Mouse (Mus musculus) bone marrow, adult 2 months (tissue): ENCODE results near the gene Actn1.

Experiments used
- CTCF ChIP-seq: fragments of 200-500 bp; IDR thresholded peaks from 2 replicates; pipeline ENCODE4 v1.5.1; 2011; ENCODE audit warnings: low read length, control low read depth; ENCODE audit not compliant: control insufficient read depth, insufficient read depth
- POLR2A ChIP-seq: fragments of 200-500 bp; IDR thresholded peaks from 2 replicates; pipeline ENCODE4 v1.6.1; 2011; ENCODE audit warnings: low read depth, mild to moderate bottlenecking, control low read depth, low read length, borderline replicate concordance; ENCODE audit not compliant: control insufficient read depth

DNA sequence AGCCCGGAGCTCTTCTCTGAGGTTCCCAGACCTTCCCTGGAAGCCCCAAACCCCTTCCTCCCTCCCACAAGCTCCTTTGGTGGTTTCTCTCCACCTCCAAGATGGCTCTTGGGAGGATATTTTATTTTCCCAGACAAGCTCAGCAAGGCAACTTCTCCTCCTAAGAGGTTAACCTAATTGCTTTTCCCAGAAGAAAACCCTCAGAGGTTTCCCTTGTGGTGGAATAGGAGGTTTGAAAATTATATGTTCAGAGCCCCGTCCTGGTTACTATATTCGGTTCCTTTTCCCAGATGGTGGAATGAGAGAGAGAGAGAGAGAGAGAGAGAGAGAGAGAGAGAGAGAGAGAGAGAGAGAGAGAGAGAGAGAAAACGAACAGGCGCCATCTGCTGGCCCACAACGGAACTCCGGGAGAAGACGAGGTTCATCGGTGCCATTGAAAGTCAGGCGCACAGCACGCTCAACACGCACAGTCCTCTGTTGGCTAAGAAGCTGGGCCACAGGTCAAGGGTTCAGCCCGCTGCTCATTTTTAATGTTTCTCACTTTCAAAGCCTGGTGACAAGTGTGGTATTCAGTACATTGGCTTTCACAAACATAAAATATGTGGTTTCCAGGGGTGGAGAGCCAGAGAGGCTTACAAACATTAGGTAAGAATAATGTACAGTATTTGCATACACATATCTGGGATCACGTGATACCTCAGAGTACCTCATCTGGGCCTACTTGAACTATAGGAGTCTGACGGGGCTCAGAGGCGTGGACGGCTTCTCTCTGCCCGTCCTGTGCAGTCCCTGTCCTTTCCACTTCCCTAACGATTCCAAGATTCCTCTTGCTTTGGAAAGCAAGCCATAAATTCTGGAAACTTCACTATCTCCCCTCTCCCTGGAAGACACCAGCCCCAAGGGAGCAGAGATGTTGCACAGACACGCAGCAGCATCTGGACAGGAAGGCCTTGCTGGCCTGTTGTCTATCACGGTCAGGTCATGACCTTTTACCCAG, 113.6 kb downstream of the Actn1 start:
- TF ChIP-seq POLR2A (no peak), CTCF (peak; percentile 74)
